Mouse (Mus musculus): ENCODE measurements around the gene Lgals3.
A peak's percentile ranks its signal among the peaks of the same experiment; 100 is the strongest.
"Not testable (repeated sequence)": the region's sequence is repeated elsewhere in the genome, so short reads cannot be mapped to it uniquely, and the experiment has no call there.

Lgals3 gene

GRCm38 (mm10) chr14:47367461-47367860, at the start of gene Lgals3:
Gene Lgals3 (plus strand): TSS chr14:47367751.
- peak; percentile 74 for DNase-seq

GRCm38 (mm10) chr14:47319362-47319761, 48.2 kb upstream of the Lgals3 start:
- DNase-seq, result no peak

GRCm38 (mm10) chr14:47321581-47321980, 46.0 kb upstream of the Lgals3 start:
- DNase-seq, result not testable (repeated sequence)

GRCm38 (mm10) chr14:47325965-47326761, 41.4 kb upstream of the Lgals3 start:
- DNase-seq, result no peak

GRCm38 (mm10) chr14:47327347-47327746, 40.2 kb upstream of the Lgals3 start:
- DNase-seq, result no peak

- DNase-seq, result no peak
These were observed 35.6 kb upstream of the Lgals3 start for GRCm38 (mm10) chr14:47331920-47332319.

GRCm38 (mm10) chr14:47334819-47335218, 32.7 kb upstream of the Lgals3 start:
- DNase-seq, result peak; percentile 70

- DNase-seq, result no peak
These were observed 32.3 kb upstream of the Lgals3 start for GRCm38 (mm10) chr14:47335300-47335699.

GRCm38 (mm10) chr14:47340231-47340925, 27.2 kb upstream of the Lgals3 start:
- no peak for DNase-seq

- DNase-seq, result no peak
These were observed 25.7 kb upstream of the Lgals3 start for GRCm38 (mm10) chr14:47341811-47342291.

- DNase-seq, result no peak
These were observed 20.8 kb upstream of the Lgals3 start for GRCm38 (mm10) chr14:47346715-47347114.

GRCm38 (mm10) chr14:47350974-47351373, 16.6 kb upstream of the Lgals3 start:
- DNase-seq, result no peak

GRCm38 (mm10) chr14:47352272-47352671, 15.3 kb upstream of the Lgals3 start:
- no peak for DNase-seq

- no peak for DNase-seq
These were observed 14.3 kb upstream of the Lgals3 start for GRCm38 (mm10) chr14:47353240-47353639.

GRCm38 (mm10) chr14:47354111-47354577, 13.4 kb upstream of the Lgals3 start:
- DNase-seq, result peak; percentile 21

- no peak for DNase-seq
These were observed 12.6 kb upstream of the Lgals3 start for GRCm38 (mm10) chr14:47354948-47355347.

- DNase-seq, result no peak
These were observed 10.9 kb upstream of the Lgals3 start for GRCm38 (mm10) chr14:47356622-47357021.

GRCm38 (mm10) chr14:47359610-47360009, 7.9 kb upstream of the Lgals3 start:
- no peak for DNase-seq

GRCm38 (mm10) chr14:47361418-47361817, 6.1 kb upstream of the Lgals3 start:
- DNase-seq, result no peak

- no peak for DNase-seq
These were observed 5.7 kb upstream of the Lgals3 start for GRCm38 (mm10) chr14:47361899-47362298.

- no peak for DNase-seq
These were observed 2.7 kb upstream of the Lgals3 start for GRCm38 (mm10) chr14:47364742-47365449.

GRCm38 (mm10) chr14:47366881-47367321, 650 bp upstream of the Lgals3 start:
- peak; percentile 33 for DNase-seq

GRCm38 (mm10) chr14:47369741-47370140, 2.2 kb downstream of the Lgals3 start:
- no peak for DNase-seq
